Mouse (Mus musculus) MEL (cell line): ENCODE results near the gene Atp6v1a.

ENCODE experiments used
- CTCF ChIP-seq, 3 experiments: IDR thresholded peaks in 2 of 3; conservative IDR thresholded peaks in 1 of 3; 2 replicates each; pipeline ENCODE4 v1.5.1; 2011 to 2012; ENCODE audit warnings: low read length in 3 of 3, low read depth in 2 of 3, mild to moderate bottlenecking in 2 of 3, improper control_type of control experiment in 1 of 3, inconsistent platforms in 1 of 3, mixed read lengths in 1 of 3, moderate library complexity in 1 of 3; ENCODE audit not compliant: control insufficient read depth in 1 of 3, insufficient read depth in 1 of 3, poor library complexity in 1 of 3, severe bottlenecking in 1 of 3
- MAFK ChIP-seq: IDR thresholded peaks from 2 replicates; pipeline ENCODE4 v1.6.1; 2011; ENCODE audit warnings: low read depth, mild to moderate bottlenecking, low read length, improper control_type of control experiment, borderline replicate concordance
- MEF2A ChIP-seq: IDR thresholded peaks from 2 replicates; pipeline ENCODE4 v1.6.1; 2014; ENCODE audit warnings: low read depth, mild to moderate bottlenecking, inconsistent platforms, low read length, improper control_type of control experiment; ENCODE audit not compliant: poor library complexity, insufficient replicate concordance, severe bottlenecking; ENCODE audit errors: extremely low read depth
- MYC ChIP-seq: IDR thresholded peaks from 2 replicates; pipeline ENCODE4 v1.6.1; 2011; ENCODE audit warnings: low read depth, mild to moderate bottlenecking, low read length, improper control_type of control experiment, moderate library complexity
- POLR2A ChIP-seq, 2 experiments: IDR thresholded peaks; 2 replicates each; pipeline ENCODE4 v1.6.1; 2011 to 2012; ENCODE audit warnings: low read length in 2 of 2, mild to moderate bottlenecking in 2 of 2, control low read depth in 1 of 2, improper control_type of control experiment in 1 of 2, low read depth in 1 of 2, moderate library complexity in 1 of 2; ENCODE audit not compliant: control insufficient read depth in 1 of 2, insufficient read depth in 1 of 2, poor library complexity in 1 of 2
- POLR2AphosphoS2 ChIP-seq: IDR thresholded peaks from 2 replicates; pipeline ENCODE4 v1.6.1; 2011; ENCODE audit warnings: low read length, improper control_type of control experiment
- RAD21 ChIP-seq: IDR thresholded peaks from 2 replicates; pipeline ENCODE4 v1.6.1; 2011; ENCODE audit warnings: mild to moderate bottlenecking, low read depth, low read length, improper control_type of control experiment
- TAL1 ChIP-seq: IDR thresholded peaks from 2 replicates; pipeline ENCODE4 v1.6.1; 2012; ENCODE audit warnings: mild to moderate bottlenecking, inconsistent platforms, low read length, moderate library complexity, mixed read lengths
- TCF12 ChIP-seq: IDR thresholded peaks from 2 replicates; pipeline ENCODE4 v1.6.1; 2014; ENCODE audit warnings: low read depth, mild to moderate bottlenecking, inconsistent platforms, low read length, improper control_type of control experiment, moderate library complexity

DNA sequence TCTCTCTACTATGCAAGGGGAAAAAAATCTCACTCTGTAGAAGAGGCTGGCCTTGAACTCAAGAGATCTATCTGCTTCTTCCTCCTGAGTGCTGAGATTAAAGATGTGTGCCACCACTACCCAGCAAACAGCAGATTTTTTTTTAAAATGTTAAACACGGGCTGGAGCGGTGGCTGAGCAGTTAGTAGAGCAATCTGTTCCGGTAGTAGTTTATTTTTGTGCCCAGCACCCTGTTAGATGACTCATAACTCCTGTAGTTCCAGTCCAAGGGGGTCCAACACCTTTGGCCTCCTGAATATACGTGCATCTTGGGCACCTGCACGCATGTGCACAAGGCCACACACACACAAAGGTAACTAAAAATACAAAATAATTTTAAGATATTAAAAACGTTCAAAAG is 16.9 kb downstream of the Atp6v1a start:
- TF ChIP-seq MEF2A (no peak), CTCF (IDR thresholded peaks at IDR 0.05 in 2 of 3, conservative IDR thresholded peaks at IDR 0.05 in 1 of 3; ENCODE audit: control insufficient read depth in 1 of 3, insufficient read depth in 1 of 3, low read depth in 2 of 3, low read length in 3 of 3, poor library complexity in 1 of 3, severe bottlenecking in 1 of 3) (no peak), POLR2A (IDR thresholded peaks at IDR 0.05; ENCODE audit: control insufficient read depth in 1 of 2, insufficient read depth in 1 of 2, low read depth in 1 of 2, low read length in 2 of 2, poor library complexity in 1 of 2) (no peak), MAFK (no peak), TCF12 (no peak), RAD21 (no peak), TAL1 (no peak), MYC (no peak), POLR2AphosphoS2 (no peak)
